Mouse (Mus musculus) right cerebral cortex, postnatal 14 days (tissue): ENCODE measurements at regions not wholly inside any gene's neighbourhood (a gene's known extent, or its start where the extent isn't known, plus 50 kb on each side); places are given as distances from the start of the nearest gene placed in this dataset.

Source experiments
- DNase-seq: peaks from one replicate; pipeline ENCODE4 v3.0.0; 2022

DNA sequence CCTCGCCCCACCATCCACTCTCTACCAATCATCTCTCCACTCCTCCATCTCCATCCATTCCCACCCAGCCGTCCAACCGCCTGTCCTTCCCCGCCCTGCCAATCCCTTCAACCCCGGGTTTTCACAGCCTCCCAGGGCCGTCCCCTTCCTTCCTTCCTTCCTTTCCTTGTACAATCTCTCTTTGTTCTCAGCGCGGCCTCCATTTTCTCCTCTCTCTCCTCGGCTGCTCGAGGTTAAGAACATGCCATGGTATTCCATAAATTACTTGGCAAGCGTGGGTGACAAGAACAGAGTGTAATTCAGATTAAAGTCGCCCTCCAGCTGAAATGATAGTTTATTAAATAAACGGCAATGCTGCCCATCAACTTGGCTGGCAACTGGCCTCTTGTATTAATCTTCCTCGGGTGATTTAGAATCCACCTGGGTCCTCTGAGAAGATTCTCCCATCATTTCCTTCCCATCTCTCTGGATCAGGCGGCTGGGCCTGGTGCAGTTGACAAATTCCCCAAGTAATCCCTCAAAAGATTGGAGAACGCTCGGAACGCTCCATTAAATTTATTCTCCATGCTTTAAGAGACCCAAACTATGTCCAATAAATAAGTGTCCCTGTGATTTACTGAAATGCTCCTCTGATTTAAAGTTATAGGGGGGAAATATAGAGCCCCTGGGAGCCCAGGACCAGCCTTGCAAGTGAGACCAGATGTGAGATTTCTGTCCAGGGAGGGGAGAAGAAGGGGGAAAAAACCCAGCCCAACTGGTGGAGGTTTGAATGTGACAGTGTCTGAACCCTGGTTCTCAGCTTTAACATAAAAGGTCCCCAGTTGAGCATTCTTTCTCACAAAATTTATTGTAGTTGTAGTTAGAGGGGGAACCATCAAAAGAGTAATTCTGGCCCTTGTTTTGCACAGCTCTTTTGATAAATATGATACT lies 125.0 kb upstream of the Zfp703 start:
- DNase-seq = no peak

DNA sequence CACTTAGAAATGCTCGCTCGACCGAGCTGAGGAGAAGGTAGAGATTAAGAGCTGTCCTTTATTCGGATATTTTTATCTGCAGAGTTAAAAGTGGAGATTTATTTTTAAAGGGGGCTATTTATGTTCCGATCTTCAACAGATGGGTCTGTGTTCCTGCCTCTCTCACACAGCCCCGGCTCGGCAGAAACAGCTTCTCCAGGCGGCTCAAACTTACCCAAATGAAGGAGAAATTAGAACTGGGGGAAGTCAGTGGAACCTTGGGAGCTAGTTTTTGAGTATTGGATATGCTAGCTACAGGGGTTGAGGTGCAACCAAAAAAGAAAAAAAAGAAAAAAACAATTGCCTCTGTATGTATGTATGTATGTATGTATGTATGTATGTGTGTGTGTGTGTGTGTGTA lies 124.2 kb upstream of the Zfp703 start:
- no peak for DNase-seq

DNA sequence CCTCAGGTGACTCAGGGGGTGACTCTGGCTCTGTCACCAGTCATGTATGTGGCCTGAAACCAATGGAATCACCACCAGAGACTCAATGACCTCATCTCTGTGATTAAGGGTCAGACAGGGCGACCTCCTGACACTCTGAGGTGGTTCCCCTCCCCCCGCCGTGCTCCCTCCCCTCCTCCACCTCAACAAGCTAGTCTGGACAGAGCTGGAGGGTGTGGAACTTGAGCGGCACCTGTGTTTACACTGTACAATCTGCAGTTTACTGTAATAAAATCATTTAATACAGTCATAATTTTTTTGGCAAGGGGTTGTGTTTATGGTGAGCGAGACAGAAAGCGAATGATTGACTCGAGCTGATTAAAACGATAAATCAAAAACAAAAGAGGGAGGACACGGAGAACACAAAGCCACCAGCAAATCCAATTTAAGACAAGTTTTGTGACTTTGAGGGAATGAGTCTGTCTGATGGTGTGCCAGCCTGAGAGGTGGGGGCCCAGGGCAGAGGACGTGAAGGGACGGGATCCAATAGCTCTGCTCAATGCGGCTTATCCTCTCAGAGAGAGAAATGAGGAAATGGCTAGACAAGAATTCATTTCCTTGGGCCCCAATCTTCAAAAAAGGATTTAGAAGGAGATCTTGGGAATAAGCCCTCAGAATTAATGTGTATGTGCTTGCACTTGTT lies 122.4 kb upstream of the Zfp703 start:
- no peak for DNase-seq

DNA sequence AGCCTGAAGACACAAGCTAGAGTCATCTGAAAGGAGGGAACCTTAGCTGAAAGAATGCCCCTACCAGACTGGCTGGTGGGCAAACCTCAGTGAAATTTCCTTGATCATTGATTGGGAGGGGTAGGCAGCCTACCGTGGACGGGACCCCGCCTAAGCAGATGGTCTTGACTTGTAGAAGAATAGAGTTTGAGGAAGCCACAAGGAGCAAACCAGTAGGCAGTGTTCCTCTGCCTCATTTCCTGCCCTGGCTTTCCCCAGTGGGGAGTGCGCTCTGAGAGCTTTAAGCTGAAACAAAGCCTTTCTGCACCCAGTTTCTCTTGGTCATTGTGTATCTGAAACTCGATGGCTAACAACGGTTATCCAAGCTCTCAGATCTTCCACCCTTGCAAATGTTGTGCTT lies 121.9 kb upstream of the Zfp703 start:
- DNase-seq = no peak

DNA sequence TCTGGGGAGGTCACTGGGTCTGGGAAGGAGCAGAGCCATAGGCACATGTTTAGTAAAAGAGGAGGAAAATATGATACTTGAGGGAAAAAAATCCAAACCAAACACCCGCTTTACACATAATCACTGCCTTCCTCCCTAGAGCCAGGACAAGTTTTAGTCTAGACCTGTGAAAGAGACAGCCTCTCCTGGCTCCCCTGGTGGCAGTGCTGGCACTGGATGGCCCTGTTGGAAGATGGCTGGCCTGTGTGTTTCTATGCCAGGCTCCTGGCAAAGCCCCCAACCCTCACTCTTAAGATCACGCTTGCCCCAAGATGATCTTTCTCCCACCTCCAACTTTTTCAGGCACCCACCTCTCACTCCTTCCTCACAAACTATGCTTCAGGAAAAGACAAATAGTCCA lies 112.6 kb upstream of the Zfp703 start:
- DNase-seq = no peak

DNA sequence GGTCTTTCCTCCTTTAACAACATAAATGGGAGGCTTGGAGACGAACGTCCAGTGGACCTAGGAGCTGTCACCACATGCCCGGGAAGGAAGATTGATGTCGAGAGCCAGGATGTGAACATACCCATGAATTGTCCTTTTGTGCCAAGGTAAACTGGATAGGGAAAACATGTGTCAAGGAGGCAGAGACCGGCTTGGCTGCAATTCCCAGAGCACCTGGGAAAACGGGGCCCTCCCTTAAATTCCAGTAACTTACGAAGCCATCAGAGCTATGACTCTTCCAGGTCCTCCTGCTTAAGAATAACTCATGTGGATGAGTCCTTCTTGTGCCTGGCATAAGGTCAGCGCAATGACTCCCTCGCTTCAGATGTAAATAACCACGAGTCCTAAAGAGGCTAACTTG lies 112.2 kb upstream of the Zfp703 start:
- no peak for DNase-seq

DNA sequence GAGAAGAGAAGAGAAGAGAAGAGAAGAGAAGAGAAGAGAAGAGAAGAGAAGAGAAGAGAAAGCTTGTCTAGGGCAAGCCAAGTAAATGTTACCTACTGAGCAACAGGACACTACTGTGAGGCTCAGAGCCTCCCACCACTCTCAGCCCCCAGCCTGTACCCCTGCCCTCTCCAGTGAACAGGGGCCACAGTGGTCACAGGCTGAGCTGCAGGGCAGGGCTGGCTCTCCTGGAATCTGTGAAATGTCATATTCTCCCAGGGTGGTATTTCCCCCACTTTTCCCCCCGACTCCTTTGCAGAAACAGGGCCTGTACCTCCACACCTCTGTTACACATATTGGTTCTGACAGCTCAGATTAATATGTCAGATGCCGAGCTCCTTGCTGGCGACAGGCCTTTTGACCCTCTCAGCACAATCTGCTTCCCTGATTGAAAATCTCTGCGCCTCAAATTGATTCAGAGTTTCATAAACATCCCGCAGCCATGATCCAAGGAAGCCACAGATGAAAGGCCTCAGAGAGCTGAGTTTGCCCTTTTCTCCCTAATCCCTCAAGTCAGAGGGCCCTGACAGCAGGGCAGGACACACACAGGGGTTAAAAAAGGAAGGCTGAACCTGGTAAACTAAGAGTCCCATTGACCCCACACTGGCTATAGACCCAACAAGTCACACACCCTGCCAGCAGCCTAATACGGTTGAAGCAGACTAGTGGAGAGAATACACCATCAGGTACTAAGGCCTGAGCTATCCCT lies 108.8 kb upstream of the Zfp703 start:
- no peak for DNase-seq

DNA sequence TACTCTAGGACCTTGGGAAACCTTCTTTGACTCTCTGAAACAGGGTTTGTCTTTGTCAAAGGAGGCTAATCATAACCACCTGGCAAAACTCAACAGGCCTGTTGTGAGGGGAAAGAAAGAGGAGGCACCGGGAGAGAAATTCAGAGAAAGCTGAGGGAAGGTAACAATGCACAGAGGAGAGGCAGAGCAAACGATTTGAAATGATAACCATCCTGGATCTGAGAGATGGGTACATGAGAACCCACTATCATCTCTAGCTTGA lies 108.3 kb upstream of the Zfp703 start:
- no peak for DNase-seq

DNA sequence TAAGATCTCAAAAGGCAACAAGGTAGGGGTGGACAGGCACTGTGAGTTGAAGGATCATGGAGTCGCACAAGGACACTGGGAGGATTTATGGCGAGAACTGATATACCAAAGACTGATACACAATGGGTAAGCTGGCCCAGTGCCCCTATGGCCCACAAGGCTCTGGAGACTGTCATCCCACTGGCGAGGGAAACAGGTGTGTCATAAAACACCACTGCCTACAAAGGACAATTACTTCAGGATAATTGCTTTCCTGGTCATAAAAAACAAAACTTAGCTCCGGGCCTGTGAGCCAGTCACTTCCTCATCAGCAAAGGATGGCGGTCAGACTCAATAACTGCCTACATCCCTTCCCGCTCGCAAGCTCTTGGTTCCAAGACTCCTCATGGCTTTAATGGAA lies 105.3 kb upstream of the Zfp703 start:
- DNase-seq = no peak

DNA sequence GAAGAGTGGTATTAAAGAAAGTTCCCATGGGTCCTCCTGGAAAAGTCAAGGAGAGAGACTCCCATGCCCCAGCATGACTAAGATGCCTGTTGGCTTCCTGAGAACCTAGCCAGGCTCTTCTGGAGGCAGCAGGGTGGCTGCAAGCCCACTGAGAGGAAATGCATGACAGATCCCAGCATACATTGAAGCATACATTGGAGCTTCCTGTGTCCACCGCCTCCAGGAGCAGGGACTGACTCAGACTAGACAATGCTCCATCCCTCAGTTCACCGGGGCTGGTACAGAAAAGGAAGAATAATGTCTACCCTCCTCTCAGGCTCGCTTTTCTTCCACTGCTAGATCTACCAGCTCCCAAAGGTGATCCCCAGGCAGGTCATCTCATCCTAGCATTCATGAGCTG lies 104.7 kb upstream of the Zfp703 start:
- DNase-seq = no peak

DNA sequence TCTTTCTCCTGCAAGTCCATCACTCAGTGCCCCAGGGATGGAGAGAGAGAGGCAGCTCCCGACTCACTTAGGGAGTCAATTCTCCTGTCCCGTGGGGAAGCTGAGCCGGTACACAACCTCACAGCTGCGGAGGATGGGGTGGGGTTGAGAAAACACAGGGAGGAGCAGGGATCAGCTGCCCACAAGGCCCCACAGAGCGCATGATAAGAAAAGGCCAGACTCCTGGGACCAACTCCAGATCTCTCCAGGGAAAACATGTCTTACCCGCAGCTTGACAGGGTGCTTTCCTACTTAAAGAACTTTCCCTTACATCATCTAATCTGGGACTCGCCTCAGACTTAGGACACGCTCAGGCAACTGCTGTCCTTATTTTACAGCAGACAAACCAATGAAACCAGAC lies 104.3 kb upstream of the Zfp703 start:
- DNase-seq = no peak

DNA sequence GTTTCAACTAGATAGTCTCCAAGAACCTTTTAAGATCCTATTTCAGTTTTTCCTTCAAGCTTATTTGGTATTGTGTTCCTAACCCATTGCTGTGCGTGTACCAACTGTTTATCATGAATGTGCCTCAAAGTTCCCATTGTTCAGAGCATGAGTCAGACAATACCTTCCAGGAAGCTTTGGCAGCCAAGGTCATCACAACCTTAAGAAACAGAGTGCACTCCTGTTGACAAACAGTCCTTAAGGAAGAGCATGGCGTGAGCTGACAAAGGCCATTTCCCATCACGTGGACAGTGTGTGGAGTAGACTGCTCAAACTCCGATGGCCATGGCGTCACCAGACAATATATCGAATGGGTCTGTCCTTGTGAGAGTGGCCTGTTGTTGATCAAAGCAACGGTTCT lies 96.9 kb upstream of the Zfp703 start:
- no peak for DNase-seq

DNA sequence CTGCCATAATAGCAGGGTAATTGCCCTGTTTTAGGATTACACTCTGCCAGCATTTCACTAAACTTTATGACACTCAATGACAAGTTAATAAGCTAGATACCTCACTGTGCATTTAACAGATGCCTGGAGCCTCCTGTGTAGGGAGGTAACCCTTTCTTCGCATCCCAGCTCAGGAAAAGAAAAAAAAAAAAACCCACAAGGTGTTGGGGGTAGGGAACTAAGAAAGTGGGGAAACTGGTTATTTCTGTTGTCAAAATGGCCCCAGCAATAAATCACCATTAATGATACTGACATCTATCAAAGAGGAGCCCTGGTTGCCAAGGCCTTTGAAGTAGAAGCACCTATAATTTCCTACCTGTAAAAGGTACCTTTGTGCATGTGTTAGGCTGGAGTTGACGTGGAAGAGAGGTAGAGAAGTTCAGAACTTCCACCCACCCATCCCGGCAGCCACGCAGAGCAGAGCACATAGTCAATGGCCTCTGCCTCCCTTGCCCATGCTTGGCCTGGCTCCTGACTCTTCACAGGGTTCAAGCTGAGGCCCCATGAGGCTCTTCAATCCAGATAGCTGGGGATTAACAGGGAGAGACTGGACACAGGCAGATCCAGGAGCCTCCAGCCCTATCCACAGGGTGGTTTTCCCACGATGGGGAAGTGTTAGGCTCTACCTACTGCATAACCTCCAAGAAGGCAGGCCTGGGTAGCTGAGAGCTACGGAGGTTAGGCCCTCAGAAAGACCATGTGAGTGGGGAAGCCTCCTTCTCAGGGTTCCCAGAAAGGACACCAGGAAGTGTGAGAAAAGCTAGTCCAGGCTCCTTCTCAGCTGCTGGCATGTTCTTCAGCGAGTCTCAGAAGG lies 95.6 kb upstream of the Zfp703 start:
- DNase-seq = no peak

DNA sequence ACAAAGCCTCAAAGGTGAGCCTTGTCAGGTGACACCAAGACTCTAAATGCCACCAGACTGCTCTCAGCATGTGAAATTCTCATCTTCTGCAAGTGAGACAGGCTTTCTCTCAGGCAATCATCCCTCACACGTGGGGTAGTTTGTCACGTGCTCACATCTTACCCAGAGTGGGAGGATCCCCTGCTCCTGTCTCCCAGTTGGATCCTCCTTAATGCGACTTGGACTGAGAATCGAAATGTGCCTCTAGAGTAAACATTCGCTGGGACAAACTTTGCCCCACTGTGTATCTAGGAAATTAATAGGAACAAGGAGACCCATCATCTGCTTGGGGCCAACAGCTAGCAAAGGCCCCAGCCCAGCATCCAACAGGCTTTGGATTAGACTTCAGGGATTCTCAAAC lies 94.5 kb upstream of the Zfp703 start:
- DNase-seq = no peak

DNA sequence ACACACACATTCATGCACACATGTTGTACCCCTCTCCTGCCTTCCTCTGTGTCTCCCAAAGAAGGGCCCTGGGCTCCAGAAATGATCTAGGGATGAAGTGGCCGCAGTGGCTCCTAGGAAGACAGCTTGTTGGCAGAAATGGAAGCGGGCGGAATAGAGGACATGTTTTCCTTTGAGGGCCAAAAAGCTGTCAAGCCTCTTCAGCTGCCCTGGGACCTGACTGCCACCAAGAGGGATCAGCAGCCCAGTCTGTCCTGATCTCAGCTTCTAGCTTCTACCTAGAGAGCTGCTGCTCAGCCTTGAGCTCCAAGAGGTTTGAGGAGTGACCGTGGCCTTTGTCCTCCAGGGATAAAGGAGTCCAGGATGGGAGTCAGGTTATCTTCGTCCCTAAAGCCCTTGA lies 93.8 kb upstream of the Zfp703 start:
- no peak for DNase-seq

DNA sequence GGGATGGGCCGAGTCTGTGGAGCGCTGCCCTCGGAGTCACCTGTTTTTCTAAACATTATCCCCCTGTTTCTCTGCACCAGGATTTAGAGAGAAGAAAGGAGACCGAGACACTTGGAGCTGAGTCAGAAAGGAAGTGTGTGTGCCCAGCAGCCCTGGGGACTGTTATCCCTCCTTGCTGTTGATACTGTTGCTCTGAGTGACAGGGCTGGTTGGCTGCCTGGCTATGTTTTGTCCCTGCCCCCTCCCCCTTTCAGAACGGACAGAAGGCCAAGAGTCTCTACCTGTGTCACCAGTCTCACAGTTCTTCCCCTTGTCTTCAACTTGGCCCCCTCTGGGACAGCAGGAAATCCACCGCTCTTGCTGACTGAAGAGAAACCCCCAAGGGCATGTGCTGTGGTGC lies 93.4 kb upstream of the Zfp703 start:
- no peak for DNase-seq

DNA sequence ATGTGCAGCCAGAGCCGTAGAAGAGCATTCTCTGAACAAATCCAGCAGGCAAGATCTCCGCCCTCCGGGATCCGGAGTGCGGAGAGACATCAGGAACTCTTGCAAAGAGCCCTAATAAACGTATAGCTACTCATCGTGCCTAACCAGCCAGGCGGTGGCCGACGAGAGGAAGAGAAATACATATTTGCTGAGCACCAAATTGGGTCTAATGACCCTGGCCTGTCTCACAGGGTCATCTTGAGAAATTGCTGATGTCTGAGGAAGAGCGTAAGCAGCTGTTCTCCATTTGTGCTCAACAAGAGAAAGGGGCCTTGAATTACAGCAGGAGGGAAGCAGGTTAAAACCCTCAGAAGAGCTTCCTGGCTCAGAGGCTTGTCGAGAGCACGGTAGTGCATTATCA lies 92.8 kb upstream of the Zfp703 start:
- DNase-seq = no peak

DNA sequence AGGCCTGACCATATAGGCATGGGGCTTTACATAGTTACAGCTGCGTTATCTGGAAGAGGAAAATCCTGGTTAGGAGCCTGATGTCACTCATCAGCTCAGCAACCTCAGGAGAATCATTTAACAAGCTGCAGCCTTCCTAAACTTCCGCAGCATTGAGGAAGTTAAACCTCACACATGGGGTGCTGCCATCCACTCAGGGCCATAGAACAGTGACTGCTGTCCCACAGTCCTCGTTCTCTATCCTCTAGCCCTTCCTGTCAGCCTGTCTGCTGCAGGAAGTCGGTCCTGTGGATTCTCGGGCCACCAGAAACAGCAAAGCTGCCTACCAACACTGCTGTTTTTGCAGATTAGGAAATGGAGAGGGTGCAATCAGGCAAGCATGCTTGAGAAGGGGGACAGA lies 91.8 kb upstream of the Zfp703 start:
- no peak for DNase-seq

DNA sequence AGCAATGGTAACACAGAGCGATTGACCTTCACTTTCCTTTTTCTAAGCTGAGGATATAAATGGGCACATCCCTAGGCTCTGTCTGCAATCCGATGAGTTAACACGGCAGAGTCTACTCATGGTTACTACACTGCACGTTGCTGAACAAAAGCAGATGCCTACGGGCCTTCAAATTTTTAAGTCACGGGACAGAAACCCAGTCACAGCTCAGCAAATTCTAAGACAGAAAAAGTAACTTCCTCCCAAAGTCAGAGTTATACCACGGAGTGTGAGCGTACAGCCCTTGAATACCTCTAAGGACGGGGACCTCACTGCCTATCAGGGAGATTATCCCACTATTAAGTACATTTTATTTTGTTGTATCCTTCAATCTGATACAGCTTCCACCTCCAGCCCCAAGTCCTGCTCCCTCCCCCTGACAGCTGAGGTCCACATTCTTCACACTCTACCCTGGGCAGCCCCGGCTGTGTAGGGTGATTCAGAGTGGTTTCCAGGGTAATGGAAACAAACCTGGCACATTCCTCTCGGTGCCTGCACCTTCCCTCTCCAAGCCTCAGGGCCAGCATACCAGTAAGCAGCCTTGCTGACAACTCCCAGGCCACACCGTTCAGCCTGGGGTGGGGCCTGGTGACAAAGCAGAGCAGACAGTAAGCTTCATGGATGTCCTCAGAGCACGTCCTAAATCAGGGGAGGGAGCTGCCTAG lies 90.2 kb upstream of the Zfp703 start:
- no peak for DNase-seq

DNA sequence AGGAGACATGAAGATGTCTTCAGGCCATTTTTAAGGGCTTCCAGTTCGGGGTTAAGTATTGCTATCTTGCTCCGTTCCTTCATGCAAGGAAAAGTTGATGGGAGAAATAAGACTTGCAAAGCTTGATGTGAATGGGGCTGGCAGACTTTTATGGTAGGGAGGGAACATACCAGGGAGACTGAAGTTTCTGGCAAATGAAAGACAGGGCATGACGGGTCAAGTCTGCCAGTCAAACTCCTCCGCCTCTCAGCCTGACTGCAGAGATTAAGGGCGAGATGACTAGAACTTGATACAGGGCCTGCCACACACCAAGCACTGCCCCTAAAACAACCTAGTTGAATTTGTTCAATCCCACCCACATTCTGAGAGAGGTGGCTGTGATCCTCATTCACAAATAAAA lies 89.6 kb upstream of the Zfp703 start:
- no peak for DNase-seq

DNA sequence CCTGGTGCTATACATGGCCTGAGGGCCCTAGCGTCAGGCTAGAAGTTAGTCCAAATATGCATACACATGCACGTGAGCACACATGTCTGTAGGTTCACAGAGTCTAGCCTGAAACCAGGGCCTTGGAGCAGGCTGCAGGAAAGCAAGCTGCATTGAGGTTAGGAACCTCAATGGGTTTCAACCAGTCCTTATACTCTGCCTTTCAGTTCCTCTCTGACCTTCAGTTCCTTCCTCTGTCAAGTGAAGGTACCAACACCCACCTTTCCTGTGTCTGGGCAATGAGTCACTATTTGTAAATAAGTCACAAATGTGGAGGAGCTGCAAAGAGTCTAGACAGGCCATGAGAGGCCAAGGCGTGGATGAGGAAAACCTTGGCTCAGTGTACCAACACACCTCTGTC lies 89.1 kb upstream of the Zfp703 start:
- no peak for DNase-seq

DNA sequence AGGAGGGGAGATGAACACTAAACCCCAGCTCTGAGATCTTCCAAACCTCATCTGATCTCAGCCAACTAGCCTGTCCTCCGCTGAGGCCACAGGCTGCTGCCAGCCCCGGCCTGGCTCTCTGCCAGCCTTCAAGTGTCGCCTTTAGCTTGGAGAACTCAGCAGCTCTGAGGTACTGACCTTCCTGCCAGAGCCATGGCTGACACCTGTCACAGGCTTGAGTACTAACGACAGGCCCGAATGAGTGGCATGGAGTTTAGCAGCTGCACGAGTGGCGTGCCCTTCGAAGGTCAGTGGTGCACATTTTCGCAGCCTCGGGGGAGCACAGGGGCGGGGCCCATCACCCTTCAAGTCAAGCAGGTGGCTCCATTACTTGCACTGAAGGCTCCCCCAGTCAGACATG lies 85.2 kb upstream of the Zfp703 start:
- DNase-seq = peak; percentile 33

DNA sequence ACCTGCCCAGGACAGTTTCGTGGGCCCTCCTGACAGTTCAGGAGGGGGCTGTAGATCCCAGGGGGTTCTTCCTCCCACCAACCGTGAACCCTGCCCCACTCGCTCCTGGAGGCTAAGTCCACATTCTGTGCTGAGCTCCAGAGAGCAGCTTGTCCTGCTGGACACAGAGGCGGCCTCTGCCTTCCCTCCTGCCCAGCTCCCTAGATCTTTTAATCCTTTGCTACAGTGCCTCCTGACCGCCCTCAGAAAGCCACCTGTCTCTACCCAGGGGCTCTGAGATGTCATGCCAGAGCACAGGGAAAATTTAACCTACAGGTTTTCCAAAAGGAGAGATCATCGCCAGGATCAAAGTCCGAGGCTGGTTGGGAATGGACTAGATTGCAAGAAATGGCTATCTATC lies 84.7 kb upstream of the Zfp703 start:
- DNase-seq = no peak
